Mouse (Mus musculus): ENCODE results near the gene Arid3a.

GRCm38 (mm10) chr10:80002829-80003228 is 76.0 kb downstream of the Arid3a start:
- TF ChIP-seq CTCF (conservative IDR thresholded peaks at IDR 0.05; ENCODE audit: insufficient read depth, insufficient read length, low read depth, low read length) (no peak), POLR2A (IDR thresholded peaks at IDR 0.05; ENCODE audit: low read depth, low read length) (no peak)
